In genomic region chr1:153702853-153703410, GRCm38 (mm10) we compare ENCODE assay signal across 9 mouse cellular contexts. TPM values are rescaled to one million over a fixed set of nuclear protein-coding genes. Genes with fewer than 3 reads are reported as not detected.
DNase-seq lines count a peak whose midpoint lies in the region; ATAC-seq and TF ChIP-seq lines count a peak whose summit lies in the region.
"Had no signal": no experiment of that assay in that cellular context is flagged by ENCODE, and none has a peak within 500 bp of the region (broad histone marks: within the 10 kb centered on the region; RNA-seq: fewer than 3 reads in every experiment).

No protein-coding gene starts in this region.

- H3K9me3 ChIP-seq in liver, postnatal 0 days (ENCODE audit: low read length) = 0 out of 2 replicates have a peak, but pooled peaks cover 3% of the 10 kb centered on the region
- no peaks in the 10 kb centered on the region for H3K9me3 ChIP-seq in liver, embryonic 11.5 days (ENCODE audit: control insufficient read depth, low read length)
- H3K9me3 ChIP-seq in forebrain, embryonic 12.5 days = no peaks in the 10 kb centered on the region; the same call in 1 of the 2 replicates
- no peaks in the 10 kb centered on the region for H3K9me3 ChIP-seq in limb, embryonic 10.5 days (replicated peaks)
- H3K9me3 ChIP-seq in neural tube, embryonic 15.5 days (replicated peaks) = no peaks in the 10 kb centered on the region
- H3K9me3 ChIP-seq: lung, embryonic 15.5 days had no signal

- no peak for TF ChIP-seq EP300 in liver, postnatal 0 days (IDR thresholded peaks at IDR 0.05; ENCODE audit: low read depth)

- no peak for DNase-seq in liver, postnatal 0 days
- no peak for DNase-seq in liver, embryonic 11.5 days (ENCODE audit: low spot score)
- no peak for DNase-seq in limb, embryonic 10.5 days (ENCODE audit: low spot score)
- DNase-seq in MN1 (ENCODE audit: low spot score) = no peak
- no peak for DNase-seq in testis, postnatal 14 days (ENCODE audit: low spot score)
- DNase-seq in kidney, postnatal 25 days = no peak

- peak overlapping the region; percentile 74 for H3K27ac ChIP-seq in liver, postnatal 0 days (ENCODE audit: low read depth)
- H3K27ac ChIP-seq in liver, embryonic 11.5 days (ENCODE audit: low read depth, low read length) = no peak overlapping the region
- peak overlapping the region; percentile 87 for H3K27ac ChIP-seq in forebrain, embryonic 12.5 days
- H3K27ac ChIP-seq in limb, embryonic 10.5 days = peak overlapping the region; percentile 86
- H3K27ac ChIP-seq in neural tube, embryonic 15.5 days (replicated peaks) = no peak overlapping the region
- H3K27ac ChIP-seq: lung, embryonic 15.5 days had no signal

- TF ChIP-seq CTCF in liver, postnatal 0 days (IDR thresholded peaks at IDR 0.05; ENCODE audit: low read depth) = no peak

- no peaks in the 10 kb centered on the region for H3K27me3 ChIP-seq in liver, postnatal 0 days (ENCODE audit: insufficient read depth, low read length)
- peaks cover 3% of the 10 kb centered on the region; the same call in 1 of the 2 replicates for H3K27me3 ChIP-seq in liver, embryonic 11.5 days (replicated peaks; ENCODE audit: control insufficient read depth, insufficient read depth, low read length)
- H3K27me3 ChIP-seq in forebrain, embryonic 12.5 days = no peaks in the 10 kb centered on the region
- no peaks in the 10 kb centered on the region for H3K27me3 ChIP-seq in limb, embryonic 10.5 days (ENCODE audit: low read depth, poor library complexity, severe bottlenecking)
- no peaks in the 10 kb centered on the region for H3K27me3 ChIP-seq in neural tube, embryonic 15.5 days (replicated peaks)

- H3K4me1 ChIP-seq in liver, postnatal 0 days (ENCODE audit: insufficient read depth) = peaks cover 17% of the 10 kb centered on the region
- no peaks in the 10 kb centered on the region for H3K4me1 ChIP-seq in liver, embryonic 11.5 days (replicated peaks; ENCODE audit: control insufficient read depth, insufficient read depth, low read length)
- H3K4me1 ChIP-seq in forebrain, embryonic 12.5 days = peaks cover 49% of the 10 kb centered on the region
- H3K4me1 ChIP-seq in limb, embryonic 10.5 days = peaks cover 62% of the 10 kb centered on the region
- peaks cover 28% of the 10 kb centered on the region for H3K4me1 ChIP-seq in neural tube, embryonic 15.5 days

- H3K4me2 ChIP-seq in liver, postnatal 0 days (ENCODE audit: low read depth, low read length) = no peak overlapping the region
- H3K4me2 ChIP-seq in liver, embryonic 11.5 days = no peak overlapping the region
- H3K4me2 ChIP-seq in forebrain, embryonic 12.5 days = peak overlapping the region; percentile 34; the same call in 1 of the 2 replicates
- H3K4me2 ChIP-seq in neural tube, embryonic 15.5 days = no peak overlapping the region
- H3K4me2 ChIP-seq: lung, embryonic 15.5 days had no signal

- no peak overlapping the region for H3K9ac ChIP-seq in liver, postnatal 0 days (replicated peaks)
- H3K9ac ChIP-seq in liver, embryonic 11.5 days (ENCODE audit: low read depth, low read length) = no peak overlapping the region
- H3K9ac ChIP-seq in forebrain, embryonic 12.5 days = peak overlapping the region; percentile 18; the same call in 1 of the 2 replicates
- H3K9ac ChIP-seq in neural tube, embryonic 15.5 days (replicated peaks) = no peak overlapping the region
- H3K9ac ChIP-seq: lung, embryonic 15.5 days had no signal

- no peak; the same call in 1 of the 2 replicates for ATAC-seq in liver, postnatal 0 days
- no peak for ATAC-seq in liver, embryonic 11.5 days (replicated peaks; ENCODE audit: low FRiP score)
- ATAC-seq in forebrain, embryonic 12.5 days (ENCODE audit: low FRiP score) = peak; percentile 30
- 0 out of 2 replicates have a peak, but pooled peaks have one; percentile 8 for ATAC-seq in neural tube, embryonic 15.5 days (ENCODE audit: low FRiP score)

- no peak overlapping the region for H3K4me3 ChIP-seq in liver, postnatal 0 days (ENCODE audit: low read depth, low read length)
- H3K4me3 ChIP-seq in liver, embryonic 11.5 days (ENCODE audit: low read depth, low read length) = no peak overlapping the region
- H3K4me3 ChIP-seq in forebrain, embryonic 12.5 days (replicated peaks) = no peak overlapping the region
- no peak overlapping the region for H3K4me3 ChIP-seq in limb, embryonic 10.5 days
- no peak overlapping the region for H3K4me3 ChIP-seq in neural tube, embryonic 15.5 days (replicated peaks)
- H3K4me3 ChIP-seq: lung, embryonic 15.5 days had no signal

- 74% methylated on average over 8 of the region's 8 CpGs for WGBS in liver, postnatal 0 days (ENCODE audit: insufficient replicate concordance)
- WGBS in liver, embryonic 11.5 days = 72% methylated on average over 8 of the region's 8 CpGs
- 34% methylated on average over 8 of the region's 8 CpGs for WGBS in forebrain, embryonic 12.5 days
- WGBS in limb, embryonic 10.5 days = 71% methylated on average over 8 of the region's 8 CpGs
- 42% methylated on average over 8 of the region's 8 CpGs for WGBS in neural tube, embryonic 15.5 days

- H3K36me3 ChIP-seq in liver, postnatal 0 days (replicated peaks; ENCODE audit: insufficient read depth, low read length) = no peaks in the 10 kb centered on the region
- no peaks in the 10 kb centered on the region for H3K36me3 ChIP-seq in liver, embryonic 11.5 days (ENCODE audit: control insufficient read depth, insufficient read depth, low read length)
- no peaks in the 10 kb centered on the region for H3K36me3 ChIP-seq in forebrain, embryonic 12.5 days (replicated peaks)
- no peaks in the 10 kb centered on the region for H3K36me3 ChIP-seq in limb, embryonic 10.5 days
- H3K36me3 ChIP-seq in neural tube, embryonic 15.5 days = no peaks in the 10 kb centered on the region
- H3K36me3 ChIP-seq: lung, embryonic 15.5 days had no signal

RNA-seq across cellular contexts. Expression of gene Rgs16, which starts 37.2 kb away (rescaled TPM):
- polyA plus RNA-seq in liver, postnatal 0 days (2015; fragmentation: Nextera tagmentation; extraction: Ambion mirVana) = 15.8 and 22.9 TPM in 2 replicates
- 0.94 and 1.3 TPM in 2 replicates for polyA plus RNA-seq in liver, embryonic 11.5 days (2014; fragmentation: Nextera tagmentation; extraction: Ambion mirVana)
- 46.6 and 49.3 TPM in 2 replicates for polyA plus RNA-seq in forebrain, embryonic 12.5 days (2016; fragmentation: Nextera tagmentation; extraction: Ambion mirVana)
- 3.1 and 6.0 TPM in 2 replicates for polyA plus RNA-seq in limb, embryonic 10.5 days (2016; fragmentation: Nextera tagmentation; extraction: Ambion mirVana)
- 11.3 and 14.3 TPM in 2 replicates for polyA plus RNA-seq in neural tube, embryonic 15.5 days (2015; fragmentation: Nextera tagmentation; extraction: Ambion mirVana)

RNA-seq across cellular contexts. Expression of gene Rnasel, which starts 46.3 kb away (rescaled TPM):
- polyA plus RNA-seq in liver, postnatal 0 days (2015; fragmentation: Nextera tagmentation; extraction: Ambion mirVana) = 13.9 and 15.7 TPM in 2 replicates
- 5.4 and 7.2 TPM in 2 replicates for polyA plus RNA-seq in liver, embryonic 11.5 days (2014; fragmentation: Nextera tagmentation; extraction: Ambion mirVana)
- 29.1 and 31.6 TPM in 2 replicates for polyA plus RNA-seq in forebrain, embryonic 12.5 days (2016; fragmentation: Nextera tagmentation; extraction: Ambion mirVana)
- 4.0 and 8.2 TPM in 2 replicates for polyA plus RNA-seq in limb, embryonic 10.5 days (2016; fragmentation: Nextera tagmentation; extraction: Ambion mirVana)
- polyA plus RNA-seq in neural tube, embryonic 15.5 days (2015; fragmentation: Nextera tagmentation; extraction: Ambion mirVana) = 31.4 and 32.0 TPM in 2 replicates

RNA-seq across cellular contexts. Expression of gene Rgs8, which starts 50.1 kb away (rescaled TPM):
- polyA plus RNA-seq in liver, postnatal 0 days (2015; fragmentation: Nextera tagmentation; extraction: Ambion mirVana) = 0.05 TPM in 1 of 2 replicates, not detected in the other
- 0.09 and 0.19 TPM in 2 replicates for polyA plus RNA-seq in liver, embryonic 11.5 days (2014; fragmentation: Nextera tagmentation; extraction: Ambion mirVana)
- 24.3 and 25.1 TPM in 2 replicates for polyA plus RNA-seq in forebrain, embryonic 12.5 days (2016; fragmentation: Nextera tagmentation; extraction: Ambion mirVana)
- 0.28 and 0.61 TPM in 2 replicates for polyA plus RNA-seq in limb, embryonic 10.5 days (2016; fragmentation: Nextera tagmentation; extraction: Ambion mirVana)
- polyA plus RNA-seq in neural tube, embryonic 15.5 days (2015; fragmentation: Nextera tagmentation; extraction: Ambion mirVana) = 11.2 and 13.4 TPM in 2 replicates

Comparison
In these comparisons a context has a peak if more than half of its experiments do, and no peak if none do; other contexts are left out.
1. H3K27ac ChIP-seq: peak in liver, postnatal 0 days (single experiment), forebrain, embryonic 12.5 days (single experiment) and limb, embryonic 10.5 days (single experiment); none in liver, embryonic 11.5 days (single experiment) and neural tube, embryonic 15.5 days (single experiment).
2. ATAC-seq: peak in forebrain, embryonic 12.5 days (single experiment) and neural tube, embryonic 15.5 days (single experiment); none in liver, postnatal 0 days (single experiment) and liver, embryonic 11.5 days (single experiment).